In genomic region chr4:57120563-57120962, GRCm38 (mm10) we compare ENCODE assay signal across 9 mouse cellular contexts. TPM values are rescaled to one million over a fixed set of nuclear protein-coding genes. Genes with fewer than 3 reads are reported as not detected.
DNase-seq lines count a peak whose midpoint lies in the region; ATAC-seq and TF ChIP-seq lines count a peak whose summit lies in the region.
"Had no signal": no experiment of that assay in that cellular context is flagged by ENCODE, and none has a peak within 500 bp of the region (broad histone marks: within the 10 kb centered on the region; RNA-seq: fewer than 3 reads in every experiment).

No protein-coding gene starts in this region.

- no peak overlapping the region for H3K4me3 ChIP-seq in heart, postnatal 0 days (ENCODE audit: low read depth, low read length)
- no peak overlapping the region for H3K4me3 ChIP-seq in MEL (ENCODE audit: control insufficient read depth in 1 of 2, insufficient read depth in 1 of 2, low read depth in 2 of 2, low read length in 2 of 2)
- H3K4me3 ChIP-seq in liver, embryonic 14.5 days (ENCODE audit: insufficient read depth in 1 of 2, low read depth in 2 of 2, low read length in 2 of 2): no peak overlapping the region
- H3K4me3 ChIP-seq in heart, embryonic 11.5 days (ENCODE audit: low read depth, low read length): no peak overlapping the region

- peak; percentile 36; the same call in 1 of the 2 replicates for ATAC-seq in heart, postnatal 0 days (ENCODE audit: insufficient read depth, low read depth)
- ATAC-seq in granulocyte monocyte progenitor cell, adult 5-6 weeks (replicated peaks; ENCODE audit: poor library complexity, severe bottlenecking): peak; percentile 76
- no peak for ATAC-seq in liver, embryonic 14.5 days (ENCODE audit: insufficient read depth)
- ATAC-seq in inflammation-experienced regulatory T-cells, adult 6 months: no peak
- no peak for ATAC-seq in heart, embryonic 11.5 days (replicated peaks; ENCODE audit: insufficient number of reproducible peaks, low FRiP score, low TSS enrichment)

- no peak overlapping the region for H3K27ac ChIP-seq in heart, postnatal 0 days (ENCODE audit: low read depth)
- no peak overlapping the region for H3K27ac ChIP-seq in MEL (ENCODE audit: control insufficient read depth, low read depth, low read length)
- no peak overlapping the region for H3K27ac ChIP-seq in liver, embryonic 14.5 days
- no peak overlapping the region for H3K27ac ChIP-seq in heart, embryonic 11.5 days (ENCODE audit: low read depth, low read length)

- intact Hi-C loops in heart, postnatal 25 days (cut with DNase I): no loop called here

- no peaks in the 10 kb centered on the region for H3K9me3 ChIP-seq in heart, postnatal 0 days (replicated peaks; ENCODE audit: control insufficient read depth, low read length)
- H3K9me3 ChIP-seq in MEL (replicated peaks; ENCODE audit: insufficient read depth, low read length): no peaks in the 10 kb centered on the region
- no peaks in the 10 kb centered on the region for H3K9me3 ChIP-seq in liver, embryonic 14.5 days (ENCODE audit: control insufficient read depth, low read length)
- no peaks in the 10 kb centered on the region for H3K9me3 ChIP-seq in heart, embryonic 11.5 days (replicated peaks; ENCODE audit: control insufficient read depth, low read length)

- H3K4me2 ChIP-seq in heart, postnatal 0 days (ENCODE audit: low read depth, low read length): no peak overlapping the region
- no peak overlapping the region for H3K4me2 ChIP-seq in liver, embryonic 14.5 days (ENCODE audit: low read depth)
- H3K4me2 ChIP-seq in heart, embryonic 11.5 days: no peak overlapping the region

- TF ChIP-seq EP300 in heart, postnatal 0 days (IDR thresholded peaks at IDR 0.05; ENCODE audit: low read depth): no peak
- no peak for TF ChIP-seq EP300 in MEL (IDR thresholded peaks at IDR 0.05; ENCODE audit: low read depth in 1 of 2, low read length in 2 of 2)
- no peak for TF ChIP-seq EP300 in liver, embryonic 14.5 days (IDR thresholded peaks at IDR 0.05; ENCODE audit: low read depth)

- peak; percentile 63 for TF ChIP-seq CTCF in heart, postnatal 0 days (IDR thresholded peaks at IDR 0.05; ENCODE audit: low read depth)
- TF ChIP-seq CTCF in MEL (IDR thresholded peaks at IDR 0.05 in 2 of 3, conservative IDR thresholded peaks at IDR 0.05 in 1 of 3; ENCODE audit: control insufficient read depth in 1 of 3, insufficient read depth in 1 of 3, low read depth in 2 of 3, low read length in 3 of 3, poor library complexity in 1 of 3, severe bottlenecking in 1 of 3): peak in 2 of 3 experiments; percentile 17 to 22; a peak in 3 of 6 replicates
- TF ChIP-seq CTCF in liver, embryonic 14.5 days (IDR thresholded peaks at IDR 0.05; ENCODE audit: low read depth): peak; percentile 62

- no peaks in the 10 kb centered on the region for H3K4me1 ChIP-seq in heart, postnatal 0 days (ENCODE audit: control insufficient read depth, insufficient read depth)
- H3K4me1 ChIP-seq in MEL (ENCODE audit: control insufficient read depth in 1 of 2, insufficient read depth in 2 of 2, low read length in 2 of 2): 0 out of 4 replicates have a peak, but pooled peaks cover 0 to 2% of the 10 kb centered on the region in 2 experiments
- peaks cover 12 to 26% of the 10 kb centered on the region in 2 experiments for H3K4me1 ChIP-seq in liver, embryonic 14.5 days (replicated peaks; ENCODE audit: control insufficient read depth in 2 of 2, insufficient read depth in 2 of 2, low read length in 1 of 2)
- H3K4me1 ChIP-seq in heart, embryonic 11.5 days (ENCODE audit: control insufficient read depth, insufficient read depth, low read length): peaks cover 3% of the 10 kb centered on the region; the same call in 1 of the 2 replicates

- no peak for TF ChIP-seq RAD21 in MEL (IDR thresholded peaks at IDR 0.05; ENCODE audit: low read depth, low read length)

- no peak overlapping the region for H3K9ac ChIP-seq in heart, postnatal 0 days (replicated peaks; ENCODE audit: low read depth, low read length)
- no peak overlapping the region for H3K9ac ChIP-seq in MEL (ENCODE audit: control insufficient read depth, low read depth, low read length, poor library complexity, severe bottlenecking)
- H3K9ac ChIP-seq in liver, embryonic 14.5 days (replicated peaks): no peak overlapping the region
- H3K9ac ChIP-seq in heart, embryonic 11.5 days (ENCODE audit: low read depth, low read length): no peak overlapping the region

- H3K79me2 ChIP-seq in MEL (ENCODE audit: control insufficient read depth, insufficient read depth, low read length, poor library complexity): no peaks in the 10 kb centered on the region

- DNase-seq in heart, postnatal 0 days (ENCODE audit: low spot score): no peak
- DNase-seq in heart, postnatal 25 days (ENCODE audit: low spot score): no peak
- peak; percentile 8 for DNase-seq in MEL (ENCODE audit: low read depth, low spot score)
- no peak for DNase-seq in liver, embryonic 14.5 days (ENCODE audit: low read depth in 3 of 3, low spot score in 3 of 3)
- DNase-seq in right cerebral cortex, postnatal 25 days: no peak
- DNase-seq: gastrocnemius, postnatal 10 days had no signal

- 55% methylated on average over 2 of the region's 2 CpGs for WGBS in heart, postnatal 0 days
- 15% methylated on average over 2 of the region's 2 CpGs for whole genome bisulfite sequencing in liver, embryonic 14.5 days (ENCODE audit: insufficient replicate concordance)
- 29% methylated on average over 2 of the region's 2 CpGs for WGBS in heart, embryonic 11.5 days (ENCODE audit: insufficient replicate concordance)

- H3K36me3 ChIP-seq in heart, postnatal 0 days (replicated peaks; ENCODE audit: control insufficient read depth, insufficient read depth, low read length): no peaks in the 10 kb centered on the region
- no peaks in the 10 kb centered on the region for H3K36me3 ChIP-seq in MEL (ENCODE audit: control insufficient read depth in 1 of 2, insufficient read depth in 2 of 2, low read length in 2 of 2)
- no peaks in the 10 kb centered on the region for H3K36me3 ChIP-seq in liver, embryonic 14.5 days (replicated peaks; ENCODE audit: control insufficient read depth, insufficient read depth, low read depth)
- H3K36me3 ChIP-seq in heart, embryonic 11.5 days (ENCODE audit: control insufficient read depth, insufficient read depth, low read length): no peaks in the 10 kb centered on the region

- H3K27me3 ChIP-seq in heart, postnatal 0 days (ENCODE audit: control insufficient read depth, insufficient read depth, low read length): no peaks in the 10 kb centered on the region
- no peaks in the 10 kb centered on the region for H3K27me3 ChIP-seq in MEL (ENCODE audit: control insufficient read depth in 1 of 2, insufficient read depth in 2 of 2, low read length in 2 of 2)
- H3K27me3 ChIP-seq in liver, embryonic 14.5 days (ENCODE audit: control insufficient read depth, insufficient read depth, low read length): no peaks in the 10 kb centered on the region; the same call in 1 of the 2 replicates
- H3K27me3 ChIP-seq in heart, embryonic 11.5 days (ENCODE audit: control insufficient read depth, insufficient read depth, low read length): peaks cover 2% of the 10 kb centered on the region; the same call in 1 of the 2 replicates

- TF ChIP-seq POLR2A in MEL (IDR thresholded peaks at IDR 0.05; ENCODE audit: control insufficient read depth in 1 of 2, insufficient read depth in 1 of 2, low read depth in 1 of 2, low read length in 2 of 2, poor library complexity in 1 of 2): no peak

TF ChIP-seq in MEL, 35 proteins besides CTCF, POLR2A, EP300 and RAD21:
- no peak for TF ChIP-seq POLR2AphosphoS5 (IDR thresholded peaks at IDR 0.05; ENCODE audit: borderline replicate concordance, low read depth, low read length)
- TF ChIP-seq MYC (IDR thresholded peaks at IDR 0.05; ENCODE audit: low read depth, low read length): no peak
- no peak for TF ChIP-seq TBP (IDR thresholded peaks at IDR 0.05; ENCODE audit: low read depth, low read length)
- no peak for TF ChIP-seq ZNF384 (IDR thresholded peaks at IDR 0.05; ENCODE audit: low read depth, low read length)
- no peak for TF ChIP-seq UBTF (IDR thresholded peaks at IDR 0.05; ENCODE audit: borderline replicate concordance, insufficient read depth, low read depth, low read length)
- no peak for TF ChIP-seq BHLHE40 (IDR thresholded peaks at IDR 0.05; ENCODE audit: borderline replicate concordance, low read depth, low read length)
- no peak for TF ChIP-seq ZMIZ1 (IDR thresholded peaks at IDR 0.05; ENCODE audit: low read depth, low read length)
- TF ChIP-seq USF2 (IDR thresholded peaks at IDR 0.05; ENCODE audit: borderline replicate concordance in 1 of 2, insufficient read depth in 1 of 2, low read depth in 1 of 2, low read length in 2 of 2): no peak
- no peak for TF ChIP-seq CHD2 (IDR thresholded peaks at IDR 0.05; ENCODE audit: low read length)
- TF ChIP-seq JUND (IDR thresholded peaks at IDR 0.05; ENCODE audit: low read depth, low read length): no peak
- no peak for TF ChIP-seq MAFK (IDR thresholded peaks at IDR 0.05; ENCODE audit: borderline replicate concordance, low read depth, low read length)
- no peak for TF ChIP-seq SIN3A (IDR thresholded peaks at IDR 0.05; ENCODE audit: low read length)
- no peak for TF ChIP-seq HCFC1 (IDR thresholded peaks at IDR 0.05; ENCODE audit: low read depth, low read length)
- TF ChIP-seq MYB (IDR thresholded peaks at IDR 0.05; ENCODE audit: low read depth, low read length): no peak
- no peak for TF ChIP-seq MAX (IDR thresholded peaks at IDR 0.05; ENCODE audit: low read length)
- TF ChIP-seq TCF12 (IDR thresholded peaks at IDR 0.05; ENCODE audit: low read depth, low read length): no peak
- TF ChIP-seq MEF2A (IDR thresholded peaks at IDR 0.05; ENCODE audit: extremely low read depth, insufficient replicate concordance, low read depth, low read length, poor library complexity, severe bottlenecking): no peak

RNA-seq across cellular contexts. Expression of gene Epb41l4b, which starts 22.7 kb away (rescaled TPM):
- 0.19 and 3.1 TPM in 2 replicates for total RNA-seq in heart, postnatal 0 days (2014; rRNA removed; ENCODE audit: low replicate concordance)
- polyA plus RNA-seq in heart, postnatal 0 days (2015; fragmentation: Nextera tagmentation; extraction: Ambion mirVana): 0.34 and 0.37 TPM in 2 replicates
- total RNA-seq in heart, postnatal 25 days (2021): 1 to 10 TPM; 3.1 to 3.4 TPM
- total RNA-seq in MEL (2012; rRNA removed): not detected in 2 replicates
- not detected for polyA plus RNA-seq in MEL (2012; ENCODE audit: insufficient read depth in 1 of 2, insufficient read length in 2 of 2, low read depth in 1 of 2, low replicate concordance in 2 of 2, missing spikeins in 1 of 2)
- total RNA-seq in granulocyte monocyte progenitor cell, adult 5-6 weeks (2014; fragmentation: Nextera tagmentation): 4.5 and 12.7 TPM in 2 replicates
- total RNA-seq in granulocyte monocyte progenitor cell, adult 5-6 weeks (2017): 1.8 and 2.5 TPM in 2 replicates
- 1.9 and 2.2 TPM in 2 replicates for polyA plus RNA-seq in liver, embryonic 14.5 days (2012; rRNA removed)
- 2.1 and 2.6 TPM in 2 replicates for polyA plus RNA-seq in liver, embryonic 14.5 days (2014; fragmentation: Nextera tagmentation; extraction: Ambion mirVana)
- polyA plus RNA-seq in inflammation-experienced regulatory T-cells, adult 6 months (2017; shearing (Covaris generic)): not detected
- polyA plus RNA-seq in heart, embryonic 11.5 days (2014; fragmentation: Nextera tagmentation; extraction: Ambion mirVana): 0.51 and 0.67 TPM in 2 replicates

Comparison
In these comparisons a context has a peak if more than half of its experiments do, and no peak if none do; other contexts are left out.
1. ATAC-seq: peak in heart, postnatal 0 days (single experiment) and granulocyte monocyte progenitor cell, adult 5-6 weeks (single experiment); none in liver, embryonic 14.5 days (single experiment), inflammation-experienced regulatory T-cells, adult 6 months (single experiment) and heart, embryonic 11.5 days (single experiment).
2. Peak in every context shown above with its lines, with median percentiles within 50 percentile points of each other: CTCF ChIP-seq.